Mouse (Mus musculus): ENCODE measurements at regions not wholly inside any gene's neighbourhood (a gene's known extent, or its start where the extent isn't known, plus 50 kb on each side); places are given as distances from the start of the nearest gene placed in this dataset.

GRCm38 (mm10) chr11:24341650-24342049, 263.8 kb downstream of the Bcl11a start:
- DNase-seq, result no peak

- DNase-seq, result no peak
Measured at GRCm38 (mm10) chr11:24342176-24342575, 264.3 kb downstream of the Bcl11a start.

- no peak for DNase-seq
Measured at GRCm38 (mm10) chr11:24342732-24343131, 264.9 kb downstream of the Bcl11a start.

GRCm38 (mm10) chr11:24347225-24347624, 269.4 kb downstream of the Bcl11a start:
- no peak for DNase-seq

GRCm38 (mm10) chr11:24348741-24349140, 270.9 kb downstream of the Bcl11a start:
- peak in 1 of 2 experiments; percentile 35 for DNase-seq

GRCm38 (mm10) chr11:24349967-24350643, 272.2 kb downstream of the Bcl11a start:
- no peak for DNase-seq

GRCm38 (mm10) chr11:24350839-24351238, 273.0 kb downstream of the Bcl11a start:
- DNase-seq, result no peak

GRCm38 (mm10) chr11:24352071-24352470, 274.2 kb downstream of the Bcl11a start:
- DNase-seq, result no peak

- no peak for DNase-seq
Measured at GRCm38 (mm10) chr11:24353056-24353455, 275.2 kb downstream of the Bcl11a start.

- no peak for DNase-seq
Measured at GRCm38 (mm10) chr11:24357388-24357787, 279.5 kb downstream of the Bcl11a start.

- DNase-seq, result no peak
Measured at GRCm38 (mm10) chr11:24359086-24359485, 281.2 kb downstream of the Bcl11a start.

GRCm38 (mm10) chr11:24361998-24362687, 284.3 kb downstream of the Bcl11a start:
- no peak for DNase-seq

GRCm38 (mm10) chr11:24362688-24363035, 284.8 kb downstream of the Bcl11a start:
- DNase-seq, result no peak

- no peak for DNase-seq
Measured at GRCm38 (mm10) chr11:24363418-24364364, 285.8 kb downstream of the Bcl11a start.

GRCm38 (mm10) chr11:24370198-24370860, 292.5 kb downstream of the Bcl11a start:
- no peak for DNase-seq

GRCm38 (mm10) chr11:24370861-24371686, 293.2 kb downstream of the Bcl11a start:
- DNase-seq, result no peak

- no peak for DNase-seq
Measured at GRCm38 (mm10) chr11:24371687-24371950, 293.8 kb downstream of the Bcl11a start.

- no peak for DNase-seq
Measured at GRCm38 (mm10) chr11:24371963-24372362, 294.1 kb downstream of the Bcl11a start.

GRCm38 (mm10) chr11:24372616-24373015, 294.8 kb downstream of the Bcl11a start:
- no peak for DNase-seq

- DNase-seq, result no peak
Measured at GRCm38 (mm10) chr11:24373301-24373700, 295.4 kb downstream of the Bcl11a start.

GRCm38 (mm10) chr11:24377530-24377929, 299.7 kb downstream of the Bcl11a start:
- DNase-seq, result no peak

GRCm38 (mm10) chr11:24390578-24390977, 312.7 kb downstream of the Bcl11a start:
- no peak for DNase-seq

Data from cerebellum, postnatal 25 days (tissue).